Mouse (Mus musculus) liver, postnatal 0 days (tissue): ENCODE measurements around the gene Tpcn1.

Experiments used
- CTCF ChIP-seq: sonication (generic); IDR thresholded peaks from 2 replicates; pipeline ENCODE4 v1.5.1; 2016; ENCODE audit warnings: antibody characterized with exemption, low read depth
- EP300 ChIP-seq: IDR thresholded peaks from 2 replicates; pipeline ENCODE4 v1.6.1; 2016; ENCODE audit warnings: antibody characterized with exemption, low read depth, mild to moderate bottlenecking

DNA sequence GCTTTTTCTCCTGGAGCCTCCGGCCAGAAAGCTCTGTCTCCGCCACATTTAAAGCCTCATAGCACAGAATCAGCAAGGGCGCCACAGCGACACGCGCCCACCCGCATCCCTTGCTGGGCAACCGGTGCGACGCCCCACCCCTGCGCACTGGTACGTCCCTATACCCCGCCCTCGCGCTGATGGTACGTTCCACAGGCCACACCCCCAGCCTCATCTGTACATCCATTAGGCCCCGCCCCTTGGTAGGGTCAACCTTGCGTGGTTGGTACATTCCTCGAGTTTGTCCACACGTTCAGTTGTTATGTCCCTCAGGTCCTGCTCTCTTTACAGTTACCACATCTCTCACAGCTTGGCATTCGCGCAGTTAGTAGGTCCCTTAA, 24.0 kb upstream of the Tpcn1 start, which contains the start of the genes Rita1 and Ddx54:
- TF ChIP-seq CTCF = no peak
- no peak for TF ChIP-seq EP300
